Mouse (Mus musculus) retina, postnatal 7 days (tissue): ENCODE measurements around the gene 4930404N11Rik.

ENCODE experiments used
- DNase-seq: peaks from one replicate; pipeline ENCODE4 v3.0.0-alpha.2; 2012; ENCODE audit warnings: low read depth, low spot score

Gene 4930404N11Rik

DNA sequence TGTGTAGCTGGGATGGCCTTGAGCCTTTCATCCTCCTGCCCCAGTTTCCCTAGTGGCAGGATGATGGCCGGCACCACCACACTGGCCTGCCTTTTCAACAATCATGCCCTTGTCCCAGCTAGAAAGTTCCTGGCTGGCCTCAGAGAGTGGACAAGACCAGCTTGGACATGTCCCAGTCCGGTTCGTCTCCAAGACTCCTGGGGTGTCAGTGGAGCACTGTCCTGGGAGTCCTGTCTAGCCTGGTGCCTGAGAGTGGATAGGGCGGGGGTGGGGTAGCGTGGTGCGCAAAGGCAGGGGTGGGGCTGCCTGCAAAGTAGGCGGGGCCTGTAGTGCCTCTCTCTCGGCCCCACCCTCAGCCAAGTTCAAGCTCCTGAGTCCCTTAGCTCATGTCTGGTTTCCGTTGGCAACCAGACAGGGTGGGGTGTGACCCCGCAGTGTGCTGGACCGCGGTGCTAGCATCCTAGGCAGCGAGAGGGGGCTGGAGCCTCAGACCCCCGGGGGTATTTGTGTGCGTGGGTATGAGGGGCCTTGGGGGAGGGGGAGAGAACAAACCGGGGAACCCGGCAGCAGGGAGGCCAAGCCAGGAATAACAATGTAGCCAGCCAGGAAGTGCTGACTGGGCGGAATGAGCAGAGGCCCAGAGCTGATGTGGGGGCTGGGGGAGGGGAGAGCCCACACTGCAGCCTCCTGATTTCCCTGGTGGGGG is 36.1 kb upstream of the 4930404N11Rik start:
- DNase-seq: no peak

DNA sequence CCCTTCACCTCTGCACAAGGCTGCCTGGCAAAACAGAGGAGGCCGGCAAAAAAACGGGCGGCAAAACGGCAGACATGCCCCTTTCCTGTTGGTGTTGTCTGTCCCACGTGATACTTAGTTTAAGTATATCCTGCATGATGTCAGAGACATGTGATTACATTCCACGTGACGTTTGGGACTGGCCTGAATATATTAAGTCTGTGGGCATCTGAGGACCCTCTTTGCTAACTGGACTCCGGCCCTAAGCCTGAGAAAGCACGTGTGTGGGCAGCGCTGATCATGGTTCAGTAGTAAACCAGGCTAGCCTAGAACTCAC is 35.5 kb upstream of the 4930404N11Rik start:
- no peak for DNase-seq

DNA sequence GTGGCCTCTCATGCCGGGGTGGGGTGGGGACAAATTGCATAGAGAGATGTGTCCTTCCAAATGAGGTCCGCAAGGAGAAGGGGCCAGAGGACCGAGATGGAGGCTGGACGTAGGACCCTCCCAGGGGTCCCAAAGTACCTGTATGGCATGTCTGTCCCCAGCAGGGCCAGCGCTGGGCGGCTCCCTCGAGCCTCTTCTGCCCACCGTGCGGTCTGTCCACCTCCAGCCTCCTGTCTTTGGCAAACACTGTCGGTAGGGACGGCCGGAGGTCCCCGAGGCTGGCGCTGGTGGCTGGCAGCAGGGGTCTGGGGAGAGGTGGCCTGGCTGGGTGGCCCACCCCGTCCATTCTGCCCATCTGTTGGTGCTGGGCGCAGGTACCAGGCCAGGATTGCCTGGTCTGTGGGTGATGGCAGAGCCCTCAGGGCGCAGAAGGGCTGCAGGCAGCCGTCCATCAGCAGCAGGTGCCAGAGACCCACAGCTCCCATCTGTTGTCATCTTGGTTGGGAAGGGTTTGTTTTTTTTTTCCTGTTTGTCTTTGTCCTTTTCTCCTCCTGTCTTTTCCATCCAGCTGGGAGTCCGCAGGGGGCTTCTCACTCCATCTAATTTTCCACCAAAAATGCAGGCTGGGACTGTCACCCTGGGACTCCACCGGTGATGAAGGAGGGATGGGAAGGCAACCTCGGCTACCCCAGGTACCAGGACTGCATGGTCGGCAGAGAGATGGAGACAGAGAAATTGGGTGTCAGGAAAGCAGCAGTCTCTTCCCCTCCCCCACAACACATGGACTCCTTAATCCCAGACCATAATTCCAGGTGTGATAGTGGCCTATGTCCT is 35.0 kb upstream of the 4930404N11Rik start:
- DNase-seq: no peak

DNA sequence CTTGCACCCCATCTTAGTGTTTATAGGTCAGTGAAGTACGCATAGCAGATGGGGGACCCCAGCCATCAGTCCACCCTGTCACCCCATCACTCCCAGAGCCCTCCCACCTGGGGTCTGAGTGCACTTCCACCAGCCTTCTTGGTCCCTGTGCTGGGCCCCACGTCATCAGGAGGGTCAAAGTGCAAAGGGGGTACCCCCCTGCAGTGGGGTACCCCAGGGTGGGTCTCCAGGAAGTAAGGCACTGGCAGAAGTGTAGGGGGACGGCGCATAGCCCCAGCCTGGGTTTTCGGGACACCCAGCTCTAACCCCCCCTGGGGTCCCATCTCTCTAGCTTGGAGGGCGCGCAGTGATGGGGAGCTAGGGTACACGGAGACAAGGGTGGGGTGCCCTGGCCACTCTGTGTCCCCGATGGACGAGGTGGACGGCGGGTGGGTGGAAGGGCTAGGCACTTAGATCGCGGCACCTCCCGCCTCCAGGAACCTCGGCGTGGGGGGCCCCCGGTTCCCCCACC is 34.2 kb upstream of the 4930404N11Rik start:
- no peak for DNase-seq

DNA sequence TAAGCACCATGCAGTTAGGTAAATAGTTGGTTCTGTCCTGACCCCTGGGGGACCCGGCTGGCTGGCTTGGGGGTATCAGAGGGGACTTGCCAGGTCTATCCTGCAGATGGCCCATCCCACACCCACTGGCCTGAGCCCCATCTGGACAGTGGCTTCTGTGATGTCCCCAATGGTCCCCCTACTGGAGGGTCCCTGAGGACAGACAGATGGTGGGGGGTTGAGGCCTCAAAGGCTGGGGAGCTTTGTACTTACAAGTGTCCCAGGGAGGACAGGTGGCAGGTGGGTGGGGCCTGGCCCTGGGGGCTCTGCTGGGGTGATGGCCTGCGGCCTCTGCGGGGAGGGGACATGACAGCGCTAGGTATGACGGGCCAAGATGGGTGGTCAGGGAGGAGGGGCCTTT is 33.7 kb upstream of the 4930404N11Rik start:
- no peak for DNase-seq

DNA sequence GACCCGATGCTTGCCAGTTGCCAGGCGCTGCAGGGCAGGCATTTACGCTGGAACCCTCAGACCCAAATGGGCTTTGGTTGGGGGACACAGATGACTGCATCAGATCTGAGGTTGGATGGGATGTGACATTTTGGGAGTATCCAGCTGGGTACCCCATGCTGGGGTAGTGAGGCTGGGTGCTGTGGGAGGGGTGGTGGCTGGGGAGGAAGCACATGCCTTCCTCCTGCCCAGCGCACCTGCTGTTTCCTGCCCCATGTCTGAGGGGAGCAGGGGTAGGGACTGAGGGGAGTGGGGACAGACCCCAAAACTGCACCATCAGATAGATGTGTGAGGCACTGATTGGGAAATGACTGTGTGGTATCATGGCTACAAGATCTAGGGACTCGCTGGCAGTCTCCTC is 31.1 kb upstream of the 4930404N11Rik start:
- DNase-seq: no peak

DNA sequence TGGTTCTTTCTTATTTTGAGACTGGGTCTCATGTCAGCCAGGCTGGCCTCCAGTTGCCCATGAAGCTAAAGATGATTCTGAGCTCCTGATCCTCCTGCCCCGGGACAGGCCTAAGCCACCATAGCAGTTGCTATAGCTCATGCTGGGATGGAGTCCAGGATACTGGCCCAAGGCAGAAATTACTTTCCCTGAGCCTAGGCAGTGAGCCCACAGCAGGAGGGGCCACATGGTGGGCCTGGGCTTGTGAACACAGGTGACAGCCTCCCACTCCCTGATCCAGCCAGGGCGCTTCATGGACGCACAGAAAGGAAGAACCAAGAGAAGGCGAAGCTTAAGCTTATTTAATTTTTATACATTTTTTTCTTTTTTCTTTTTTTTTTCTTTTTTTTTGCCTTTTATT is 30.2 kb upstream of the 4930404N11Rik start:
- DNase-seq: no peak

DNA sequence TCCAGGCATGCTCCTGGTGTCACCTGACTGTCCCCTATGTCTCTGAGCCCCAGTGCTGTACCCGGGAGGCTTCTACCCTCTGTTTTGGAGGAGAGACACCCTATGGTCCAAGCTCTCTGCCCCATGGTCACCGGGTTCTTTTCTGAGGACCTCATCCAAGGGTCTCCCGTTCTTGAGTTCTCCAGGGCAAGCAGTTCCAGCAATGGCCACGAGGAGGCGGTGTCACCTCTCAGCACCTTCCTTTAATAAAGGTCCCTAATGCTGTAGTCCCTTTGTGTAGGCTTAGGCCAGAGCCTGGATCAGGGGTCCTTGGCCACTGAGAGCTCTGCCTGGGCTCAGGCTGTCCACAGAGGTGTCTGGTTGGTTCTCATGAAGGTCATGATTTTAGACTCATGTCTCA is 29.5 kb upstream of the 4930404N11Rik start:
- DNase-seq: no peak

DNA sequence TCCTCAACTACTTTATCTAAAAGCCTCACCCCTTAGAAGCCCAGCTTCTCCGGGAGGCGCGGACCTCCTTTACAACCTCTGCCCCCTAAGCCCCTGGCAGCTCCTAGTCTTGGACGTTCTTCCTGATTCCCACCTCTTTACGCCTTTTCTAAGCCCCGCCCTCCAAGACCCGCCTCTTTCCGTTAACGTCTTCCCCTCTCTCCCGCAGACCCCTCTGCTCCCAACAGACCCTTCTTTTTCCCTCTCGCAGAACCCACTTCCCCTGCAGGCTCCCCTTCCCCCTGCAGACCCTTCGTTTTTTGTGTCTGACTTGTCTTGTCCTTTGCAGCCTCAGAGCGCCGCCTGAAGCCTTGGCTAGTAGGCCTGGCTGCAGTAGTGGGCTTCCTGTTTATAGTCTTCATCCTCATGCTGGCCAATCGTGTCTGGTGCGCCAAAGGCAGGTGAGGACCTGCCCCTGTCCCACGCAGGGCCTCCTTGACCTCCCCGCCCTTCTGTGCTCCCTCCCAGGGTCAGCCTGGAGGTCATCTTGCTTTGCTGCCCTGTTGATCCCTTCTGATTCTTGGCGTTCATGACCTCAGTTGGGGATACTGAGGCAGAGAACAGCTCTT is 27.9 kb upstream of the 4930404N11Rik start:
- no peak for DNase-seq

DNA sequence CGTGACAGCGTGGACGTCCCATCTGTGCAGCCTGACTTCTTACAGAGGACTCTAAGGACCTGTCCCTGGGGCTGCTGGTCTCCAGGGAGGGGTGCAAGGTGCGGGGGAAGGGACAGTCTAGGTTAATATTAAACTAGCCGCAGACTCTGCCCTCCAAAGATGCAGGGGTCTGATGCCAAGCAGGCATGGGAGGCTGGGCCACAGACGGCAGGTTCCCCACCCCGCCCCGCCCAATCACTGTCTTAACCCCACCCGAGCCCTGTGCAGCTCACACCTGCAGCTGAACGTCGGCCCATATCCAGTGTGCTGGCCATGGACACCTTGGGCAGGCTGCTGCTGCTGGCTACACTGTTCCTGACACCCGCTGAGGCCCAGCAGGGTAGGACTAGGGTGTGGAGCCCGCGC is 27.2 kb upstream of the 4930404N11Rik start, which contains the start of gene Smim24:
TSS of gene Smim24 (plus strand) at position 271 of the 405 bp plus-strand sequence.
- DNase-seq: no peak

DNA sequence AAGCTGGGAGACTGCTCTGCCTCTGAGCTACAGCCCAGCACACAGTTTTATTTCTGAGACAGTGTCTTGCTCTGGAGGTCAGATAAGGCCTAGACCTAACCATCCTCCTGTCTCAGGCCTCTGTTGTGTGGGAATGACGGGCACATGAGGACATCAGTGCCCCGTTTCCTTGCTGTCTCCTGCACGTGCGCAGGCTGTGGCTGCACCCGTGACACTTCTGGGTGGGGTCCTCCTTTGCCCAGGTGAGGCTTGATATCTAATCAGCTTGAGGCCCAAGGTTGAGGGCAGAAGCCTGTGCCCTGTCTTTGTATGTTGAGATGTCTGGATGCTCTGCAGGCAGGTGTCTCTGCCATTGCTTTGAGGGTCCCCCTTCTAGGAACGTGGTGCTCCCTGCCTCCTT is 26.7 kb upstream of the 4930404N11Rik start:
- DNase-seq: no peak

DNA sequence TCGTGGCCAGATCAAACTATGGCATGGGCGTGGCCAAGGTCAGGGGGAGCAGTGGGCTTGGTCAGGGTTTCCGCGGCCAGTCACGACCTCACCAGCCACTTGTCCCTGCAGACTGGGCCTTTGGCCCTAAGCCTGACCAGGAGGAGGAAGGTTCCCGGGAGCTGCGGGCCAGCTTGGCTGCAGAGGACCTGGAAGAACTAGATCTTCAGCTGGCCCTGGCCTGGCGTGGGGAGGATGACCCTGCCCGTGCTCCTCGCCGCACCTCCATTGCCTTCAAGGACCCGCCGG is 25.0 kb upstream of the 4930404N11Rik start:
- DNase-seq: no peak

DNA sequence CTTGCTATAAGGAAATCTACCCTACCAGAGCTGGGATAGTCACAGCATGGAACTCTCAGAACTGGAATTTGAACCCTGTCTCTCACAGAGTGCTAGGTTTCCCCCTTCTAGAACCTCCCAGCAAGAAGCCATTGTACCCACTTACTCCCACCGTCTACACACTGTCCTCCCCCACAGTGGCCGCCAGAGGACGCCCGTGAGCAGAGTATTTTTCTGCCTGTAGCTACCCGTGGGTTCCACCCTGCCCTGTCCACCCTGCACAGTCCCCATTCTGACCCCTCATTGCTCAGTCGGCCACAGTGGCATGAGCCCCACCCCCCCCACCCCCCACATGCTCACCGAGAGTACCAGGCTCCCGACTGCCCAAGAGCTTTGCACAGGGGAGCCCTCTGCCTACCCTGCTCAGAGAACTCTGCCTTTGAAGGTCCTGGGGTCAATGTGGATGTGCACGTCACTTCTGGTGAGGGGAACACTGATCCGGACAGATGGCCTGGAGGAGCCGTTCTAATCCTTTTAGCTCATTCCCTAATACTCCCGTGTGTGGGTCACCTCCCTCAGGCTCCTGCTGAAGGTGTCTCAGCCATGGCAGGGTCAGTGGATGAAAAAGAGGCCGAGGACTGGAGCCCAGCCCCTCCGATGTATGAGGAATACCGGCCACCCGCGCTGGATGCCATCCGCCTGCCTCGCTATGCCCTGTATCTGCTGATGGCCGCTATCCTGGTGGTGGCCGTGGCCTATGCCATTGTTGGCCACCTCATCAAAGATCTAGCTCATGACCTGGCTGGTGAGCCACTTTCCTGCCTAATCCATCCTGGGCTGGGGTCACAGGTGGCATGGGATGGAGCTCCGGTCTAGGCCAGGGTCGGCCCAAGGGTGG is 24.4 kb upstream of the 4930404N11Rik start:
- peak; percentile 80 for DNase-seq

DNA sequence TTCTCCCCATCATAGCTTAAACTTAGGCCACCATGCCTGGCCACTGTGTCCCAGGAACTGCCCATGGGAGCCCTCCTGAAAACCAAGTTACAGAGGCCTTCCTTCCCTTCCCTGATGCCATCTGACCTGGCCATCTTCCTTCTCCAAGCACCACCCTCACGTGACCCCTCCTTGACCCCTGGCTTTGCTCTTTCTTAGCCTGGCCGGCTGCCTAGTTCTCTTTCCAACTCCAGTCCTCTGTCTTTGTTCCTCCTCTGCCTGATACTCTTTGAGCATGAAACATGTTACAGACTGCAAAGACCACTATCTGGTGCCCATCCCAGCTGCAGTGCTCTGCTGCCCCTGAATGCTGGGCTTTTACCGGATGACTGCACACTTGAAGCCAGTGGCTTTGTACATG is 23.8 kb upstream of the 4930404N11Rik start:
- no peak for DNase-seq

DNA sequence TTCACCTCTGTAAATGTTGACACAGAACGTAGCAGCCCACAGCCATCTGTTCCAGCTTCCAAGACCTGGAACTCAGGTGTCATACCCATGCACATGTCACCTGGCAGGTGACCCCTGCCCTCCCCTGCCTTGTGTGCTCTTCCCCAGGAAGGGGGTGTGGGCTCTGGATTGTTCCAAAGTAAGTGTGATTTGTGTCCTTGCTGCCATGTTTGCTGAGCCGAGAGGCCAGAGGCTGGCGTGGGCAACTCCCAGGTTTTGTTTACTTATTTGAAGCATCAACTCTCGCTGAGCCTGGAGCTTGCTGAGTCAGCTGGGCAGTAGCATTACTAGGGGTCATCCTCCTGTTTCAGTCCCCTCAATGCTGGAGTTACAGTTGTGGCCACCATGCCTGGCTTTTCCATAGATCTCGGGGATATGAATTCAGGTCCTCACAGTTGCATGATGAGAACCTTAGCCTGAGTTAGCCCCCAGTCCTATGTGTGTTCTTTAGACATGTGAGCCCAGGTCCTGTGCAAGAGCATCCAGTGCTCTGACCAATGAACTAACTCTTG is 23.0 kb upstream of the 4930404N11Rik start, which contains the start of gene Gm48552:
TSS of gene Gm48552 (plus strand) at position 501 of the 551 bp plus-strand sequence.
- no peak for DNase-seq

DNA sequence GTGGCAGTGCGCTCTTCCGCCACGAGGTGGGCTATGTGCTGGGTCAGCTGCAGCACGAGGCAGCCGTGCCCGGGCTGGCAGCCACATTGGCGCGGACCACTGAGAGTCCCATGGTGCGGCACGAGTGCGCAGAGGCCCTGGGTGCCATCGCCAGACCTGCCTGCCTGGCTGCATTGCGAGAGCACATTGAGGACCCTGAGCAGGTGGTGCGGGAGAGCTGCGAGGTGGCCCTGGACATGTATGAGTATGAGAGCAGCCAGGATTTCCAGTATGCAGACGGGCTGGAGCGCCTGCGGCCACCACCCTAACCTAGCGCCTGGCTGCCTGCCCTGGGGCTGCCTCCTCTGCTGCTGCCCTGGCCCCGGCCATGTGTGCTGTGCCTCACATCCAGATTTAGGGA is 22.1 kb upstream of the 4930404N11Rik start:
- no peak for DNase-seq

DNA sequence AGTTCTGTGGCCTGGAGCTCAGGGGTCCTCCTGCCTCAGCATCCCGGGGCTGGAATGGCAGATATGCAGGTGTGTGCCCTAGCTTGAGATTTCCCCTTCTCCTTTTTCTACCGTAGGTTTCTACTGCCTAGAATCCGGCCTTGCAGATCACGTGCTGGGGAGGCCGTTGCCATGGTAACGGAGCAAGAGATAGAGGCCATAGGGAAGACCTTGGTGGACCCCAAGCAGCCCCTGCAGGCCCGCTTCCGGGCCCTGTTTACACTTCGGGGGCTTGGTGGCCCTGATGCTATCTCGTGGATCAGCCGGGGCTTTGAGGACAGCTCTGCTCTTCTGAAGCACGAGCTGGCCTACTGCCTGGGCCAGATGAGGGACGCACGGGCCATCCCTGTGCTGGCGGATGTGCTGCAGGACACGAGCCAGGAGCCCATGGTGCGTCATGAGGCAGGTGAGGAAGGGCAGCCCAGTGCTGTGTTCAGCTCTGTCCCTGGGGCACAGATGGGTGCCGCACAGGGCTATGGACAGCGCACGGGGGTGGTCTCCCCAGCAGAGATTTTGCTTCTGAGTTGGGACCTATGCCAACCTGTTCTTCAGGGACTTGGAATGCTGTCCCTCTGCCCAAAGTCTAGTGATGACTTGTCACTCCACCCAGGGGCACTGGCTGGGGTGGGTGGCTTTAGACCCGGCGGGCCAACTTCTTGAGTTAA is 20.1 kb upstream of the 4930404N11Rik start:
- DNase-seq: no peak

DNA sequence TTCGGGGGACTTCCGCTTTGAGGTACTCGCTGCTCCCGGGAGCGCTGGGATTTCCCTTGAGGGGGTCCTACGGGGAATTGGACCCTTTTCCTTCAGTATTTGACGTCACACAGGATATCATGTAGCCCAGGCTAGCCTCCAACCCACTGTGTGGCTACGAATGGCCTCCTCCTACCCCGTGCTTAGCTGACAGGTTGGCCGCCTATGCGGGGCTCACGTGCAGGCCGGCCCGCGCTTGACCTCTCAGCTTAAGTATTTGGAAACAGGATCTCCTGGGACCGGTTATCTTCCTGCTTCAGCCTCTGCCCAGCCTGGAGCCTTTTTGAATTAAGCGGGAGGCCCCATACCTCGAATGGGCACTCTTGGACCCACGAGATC is 19.0 kb upstream of the 4930404N11Rik start:
- DNase-seq: no peak

DNA sequence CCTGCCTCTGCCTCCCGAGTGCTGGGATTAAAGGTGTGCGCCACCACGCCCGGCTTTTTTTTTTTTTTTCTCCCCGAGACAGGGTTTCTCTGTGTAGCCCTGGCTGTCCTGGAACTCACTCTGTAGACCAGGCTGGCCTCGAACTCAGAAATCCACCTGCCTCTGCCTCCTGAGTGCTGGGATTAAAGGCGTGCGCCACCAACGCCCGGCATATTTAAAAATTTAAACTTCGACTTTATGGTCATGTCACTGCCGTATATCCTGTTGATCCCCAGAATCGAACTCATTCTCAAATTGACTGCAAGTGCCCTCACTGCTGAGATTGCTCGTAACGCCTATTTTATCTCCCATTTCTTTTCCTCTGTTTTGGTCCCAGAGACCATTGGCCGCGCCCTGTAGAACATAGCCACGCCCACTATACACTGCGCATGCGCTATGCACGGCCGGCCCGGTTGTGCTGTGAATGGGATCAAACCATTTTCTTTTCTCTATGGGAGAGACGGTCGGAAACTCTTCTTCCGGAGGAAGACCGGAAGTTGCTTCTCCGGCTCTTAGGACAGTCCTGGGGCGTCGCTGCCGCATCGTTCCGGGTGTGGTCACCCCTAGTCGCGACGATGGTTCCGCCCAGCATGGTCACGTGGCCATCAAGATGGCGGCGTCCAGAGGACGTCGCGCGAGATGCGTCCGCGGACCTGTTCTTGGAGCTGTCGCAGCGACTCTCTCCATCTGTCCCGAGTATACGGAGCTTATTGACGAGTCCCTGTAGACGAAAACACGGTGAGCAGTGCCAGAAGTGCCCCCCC is 18.4 kb upstream of the 4930404N11Rik start, which contains the start of the genes Dohh and Gm48551:
TSS of gene Dohh (plus strand) at position 627 of the 803 bp plus-strand sequence.
TSS of gene Gm48551 (plus strand) at position 665 of the 803 bp plus-strand sequence.
- peak; percentile 97 for DNase-seq

DNA sequence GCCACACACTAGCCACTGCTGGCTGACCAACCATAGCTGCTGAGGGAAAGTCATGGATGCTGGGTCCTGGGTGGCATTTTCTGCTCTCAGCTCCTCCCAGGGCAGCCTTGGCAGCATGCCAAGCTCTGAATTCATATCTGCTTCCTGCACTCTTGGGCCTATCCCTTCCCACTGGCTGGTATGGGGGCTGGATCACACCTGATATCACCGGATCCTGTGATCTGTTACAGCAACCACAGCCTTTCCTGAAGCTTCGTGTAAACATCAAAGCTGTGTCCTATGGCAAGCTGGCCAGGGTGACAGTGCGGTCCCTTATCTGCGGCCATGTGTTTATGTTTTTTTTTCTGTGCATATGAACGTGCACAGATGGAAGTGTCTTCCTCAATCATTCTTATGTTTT is 16.4 kb upstream of the 4930404N11Rik start:
- DNase-seq: no peak
